Mouse (Mus musculus) olfactory bulb, adult 2 months (tissue): ENCODE results near the gene Igfbp5.

Experiments
- CTCF ChIP-seq: fragments of 200-500 bp; IDR thresholded peaks from 2 replicates; pipeline ENCODE4 v1.5.1; 2012; ENCODE audit warnings: low read depth, mild to moderate bottlenecking, low read length, moderate library complexity; ENCODE audit not compliant: insufficient read depth
- POLR2A ChIP-seq: fragments of 200-500 bp; IDR thresholded peaks from 2 replicates; pipeline ENCODE4 v1.6.1; 2012; ENCODE audit warnings: mild to moderate bottlenecking, low read depth, low read length, moderate library complexity; ENCODE audit not compliant: insufficient read depth

- no peak for TF ChIP-seq CTCF
- no peak for TF ChIP-seq POLR2A
Measured at GRCm38 (mm10) chr1:72873511-72874286, 985 bp downstream of the Igfbp5 start.
